Mouse (Mus musculus) myocyte (in vitro differentiated cells): ENCODE results near the gene Ssu72. TPM values are rescaled to one million over a fixed set of nuclear protein-coding genes. Genes with fewer than 3 reads are reported as not detected.

ENCODE experiments used
- H3K27me3 ChIP-seq: one replicate; pipeline ENCODE4 v1.6.1; 2011; ENCODE audit not compliant: control insufficient read depth, insufficient read depth, insufficient read length
- H3K36me3 ChIP-seq: one replicate; pipeline ENCODE4 v1.6.1; 2011; ENCODE audit not compliant: control insufficient read depth, insufficient read depth
- H3K4me2 ChIP-seq: one replicate; pipeline ENCODE4 v1.6.1; 2011; ENCODE audit warnings: low read depth, control low read depth
- H3K4me3 ChIP-seq: one replicate; pipeline ENCODE4 v1.5.1; 2011; ENCODE audit warnings: mild to moderate bottlenecking, control low read depth, moderate library complexity
- H3K79me2 ChIP-seq: one replicate; pipeline ENCODE4 v1.6.1; 2011; ENCODE audit not compliant: control insufficient read depth, insufficient read depth
- H3ac ChIP-seq: one replicate; pipeline ENCODE4 v1.6.1; 2011; ENCODE audit not compliant: control insufficient read depth, insufficient read length
- CEBPB ChIP-seq: IDR thresholded peaks from 2 replicates; pipeline ENCODE4 v1.6.1; 2011; ENCODE audit warnings: mild to moderate bottlenecking, moderate library complexity; ENCODE audit not compliant: poor library complexity, insufficient read depth, severe bottlenecking
- E2F4 ChIP-seq: IDR thresholded peaks from one replicate; pipeline ENCODE4 v1.6.1; 2011; ENCODE audit warnings: mild to moderate bottlenecking, control low read depth, moderate library complexity; ENCODE audit not compliant: insufficient read depth
- MAX ChIP-seq: IDR thresholded peaks from one replicate; pipeline ENCODE4 v1.6.1; 2011; ENCODE audit warnings: low read depth, mild to moderate bottlenecking, control low read depth
- MYOD1 ChIP-seq, 3 experiments: IDR thresholded peaks; one replicate each; pipeline ENCODE4 v1.6.1; 2011; ENCODE audit warnings: control low read depth in 2 of 3, low read depth in 2 of 3, mild to moderate bottlenecking in 2 of 3, moderate library complexity in 1 of 3; ENCODE audit not compliant: insufficient read length in 2 of 3, control insufficient read depth in 1 of 3
- MYOG ChIP-seq, 3 experiments: IDR thresholded peaks; one replicate each; pipeline ENCODE4 v1.6.1; 2011; ENCODE audit warnings: control low read depth in 2 of 3, low read depth in 2 of 3, mild to moderate bottlenecking in 2 of 3; ENCODE audit not compliant: insufficient read length in 2 of 3, control insufficient read depth in 1 of 3, insufficient read depth in 1 of 3
- POLR2A ChIP-seq: IDR thresholded peaks from one replicate; pipeline ENCODE4 v1.6.1; 2011; ENCODE audit warnings: low read depth, mild to moderate bottlenecking, control low read depth, moderate library complexity; ENCODE audit not compliant: insufficient read length
- POLR2AphosphoS2 ChIP-seq: IDR thresholded peaks from one replicate; pipeline ENCODE4 v1.6.1; 2011; ENCODE audit warnings: low read depth, control low read depth; ENCODE audit not compliant: insufficient read length
- REST ChIP-seq: IDR thresholded peaks from one replicate; pipeline ENCODE4 v1.6.1; 2011; ENCODE audit warnings: mild to moderate bottlenecking, control low read depth, moderate library complexity; ENCODE audit not compliant: insufficient read depth, insufficient read length
- SRF ChIP-seq: IDR thresholded peaks from one replicate; pipeline ENCODE4 v1.6.1; 2011; ENCODE audit warnings: low read depth; ENCODE audit not compliant: control insufficient read depth, insufficient read length
- TCF12 ChIP-seq: IDR thresholded peaks from one replicate; pipeline ENCODE4 v1.6.1; 2011; ENCODE audit warnings: mild to moderate bottlenecking, control low read depth; ENCODE audit not compliant: poor library complexity, insufficient read depth, severe bottlenecking
- TCF3 ChIP-seq: IDR thresholded peaks from one replicate; pipeline ENCODE4 v1.6.1; 2011; ENCODE audit warnings: low read depth, control low read depth; ENCODE audit not compliant: insufficient read length
- USF1 ChIP-seq: IDR thresholded peaks from one replicate; pipeline ENCODE4 v1.6.1; 2011; ENCODE audit warnings: low read depth, mild to moderate bottlenecking, control low read depth, moderate library complexity
- polyA plus RNA-seq: library from polyadenylated mRNA; unstranded; fragments of >200 nt; fragmentation: generic; extraction: Trizol; gene quantifications from one replicate; pipeline ENCODE4 v1.2.1, GENCODE M21; 2012; ENCODE audit warnings: missing spikeins

The Ssu72 gene
- polyA plus RNA-seq, 1 experiment = 105 TPM

DNA sequence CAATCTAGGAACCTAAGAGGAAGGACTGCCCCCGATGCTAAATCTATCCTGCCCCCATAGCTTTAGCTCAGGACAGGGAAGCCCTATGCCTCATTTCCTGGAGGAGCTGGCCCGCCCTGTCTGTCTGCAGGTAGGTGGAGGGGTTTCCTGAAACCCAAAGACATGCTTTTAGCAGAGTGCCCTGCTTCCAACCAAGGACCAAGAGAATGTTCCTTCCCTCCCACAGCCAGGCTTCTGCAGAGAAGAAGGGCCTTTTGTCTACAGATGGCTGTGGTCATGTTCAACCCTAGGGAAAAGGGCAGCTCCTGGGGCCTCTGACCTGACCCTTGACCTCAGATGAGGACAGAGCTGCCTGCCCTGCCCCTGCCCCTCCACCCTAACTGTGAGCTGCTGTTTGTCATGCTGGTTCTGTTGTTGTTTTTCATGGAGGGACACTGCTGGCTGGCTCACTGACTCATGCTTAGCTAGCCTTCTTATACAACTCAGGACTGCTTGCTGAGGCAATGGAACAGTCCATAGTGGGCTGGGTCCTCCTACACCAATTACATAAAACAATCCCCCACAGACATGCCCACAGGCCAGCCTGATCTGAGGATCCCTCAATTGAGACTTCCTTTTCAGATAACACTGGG, 72.2 kb downstream of the Ssu72 start:
- Histone ChIP-seq H3K36me3 (no peaks in the 10 kb centered on the region), H3ac (no peak overlapping the region), H3K4me2 (peak overlapping the region; percentile 15)

GRCm38 (mm10) chr4:155777816-155778215, 73.2 kb downstream of the Ssu72 start:
- Histone ChIP-seq H3K27me3 (no peaks in the 10 kb centered on the region), H3K36me3 (no peaks in the 10 kb centered on the region), H3K4me3 (no peak overlapping the region), H3ac (no peak overlapping the region), H3K79me2 (peaks cover 1% of the 10 kb centered on the region), H3K4me2 (no peak overlapping the region)
- TF ChIP-seq POLR2A = no peak
- no peak for TF ChIP-seq TCF12
- TF ChIP-seq POLR2AphosphoS2 = no peak
- no peak for TF ChIP-seq REST
- TF ChIP-seq CEBPB = no peak
- no peak for TF ChIP-seq E2F4
- TF ChIP-seq MYOD1 (IDR thresholded peaks at IDR 0.05; ENCODE audit: control insufficient read depth in 1 of 3, insufficient read length in 2 of 3, low read depth in 2 of 3) = no peak
- TF ChIP-seq MYOG (IDR thresholded peaks at IDR 0.05; ENCODE audit: control insufficient read depth in 1 of 3, insufficient read depth in 1 of 3, insufficient read length in 2 of 3, low read depth in 2 of 3) = no peak
- no peak for TF ChIP-seq MAX
- TF ChIP-seq SRF = no peak
- no peak for TF ChIP-seq USF1

More for the DNA sequence above, 72.2 kb downstream of the Ssu72 start:
- no peak for TF ChIP-seq MYOD1 (IDR thresholded peaks at IDR 0.05; ENCODE audit: control insufficient read depth in 1 of 3, insufficient read length in 2 of 3, low read depth in 2 of 3)
- no peak for TF ChIP-seq USF1
- TF ChIP-seq MAX = no peak
- TF ChIP-seq REST = no peak
- no peak for TF ChIP-seq MYOG (IDR thresholded peaks at IDR 0.05; ENCODE audit: control insufficient read depth in 1 of 3, insufficient read depth in 1 of 3, insufficient read length in 2 of 3, low read depth in 2 of 3)
- TF ChIP-seq TCF12 = no peak
- TF ChIP-seq POLR2AphosphoS2 = no peak
- no peak for TF ChIP-seq E2F4
- TF ChIP-seq POLR2A = no peak
- TF ChIP-seq SRF = no peak
- TF ChIP-seq CEBPB = no peak
- no peak for TF ChIP-seq TCF3
- Histone ChIP-seq H3K79me2 (no peaks in the 10 kb centered on the region), H3K27me3 (no peaks in the 10 kb centered on the region), H3K4me3 (no peak overlapping the region)

DNA sequence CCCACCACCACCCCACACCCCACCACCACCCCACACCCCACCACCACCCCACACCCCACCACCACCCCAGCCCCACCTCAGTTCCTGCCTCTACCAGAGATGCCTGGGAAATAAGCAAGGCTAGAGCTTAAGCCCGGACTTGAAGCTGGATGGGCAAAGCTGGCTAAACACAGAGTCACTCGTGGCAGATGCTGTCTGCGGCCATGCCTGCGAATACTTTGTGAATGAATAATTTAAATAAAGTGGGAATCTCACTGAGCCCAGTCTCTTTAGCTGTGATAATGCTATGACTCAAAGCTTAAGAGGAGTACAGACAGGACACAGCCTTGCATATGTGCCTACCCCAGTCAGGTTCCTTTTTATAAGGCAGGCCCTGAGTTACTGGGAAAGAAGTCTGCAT, 74.9 kb downstream of the Ssu72 start:
- no peaks in the 10 kb centered on the region for H3K36me3 ChIP-seq
- no peak overlapping the region for H3K4me3 ChIP-seq
- TF ChIP-seq TCF12 = no peak
- no peak for TF ChIP-seq REST
- TF ChIP-seq MYOG (IDR thresholded peaks at IDR 0.05; ENCODE audit: control insufficient read depth in 1 of 3, insufficient read depth in 1 of 3, insufficient read length in 2 of 3, low read depth in 2 of 3) = peak in 1 of 3 experiments; percentile 25
- no peak for TF ChIP-seq USF1
- TF ChIP-seq E2F4 = no peak
- peak in 2 of 3 experiments; percentile 40 to 70 for TF ChIP-seq MYOD1 (IDR thresholded peaks at IDR 0.05; ENCODE audit: control insufficient read depth in 1 of 3, insufficient read length in 2 of 3, low read depth in 2 of 3)
- H3K27me3 ChIP-seq = no peaks in the 10 kb centered on the region
- H3K4me2 ChIP-seq = peak overlapping the region; percentile 60
- H3ac ChIP-seq = no peak overlapping the region
- peaks cover 2% of the 10 kb centered on the region for H3K79me2 ChIP-seq

- TF ChIP-seq E2F4 = no peak
- no peak for TF ChIP-seq REST
- peak; percentile 67 to 98 (median 97) for TF ChIP-seq MYOG (IDR thresholded peaks at IDR 0.05; ENCODE audit: control insufficient read depth in 1 of 3, insufficient read depth in 1 of 3, insufficient read length in 2 of 3, low read depth in 2 of 3)
- peak; percentile 16 for TF ChIP-seq TCF3
- TF ChIP-seq MYOD1 (IDR thresholded peaks at IDR 0.05; ENCODE audit: control insufficient read depth in 1 of 3, insufficient read length in 2 of 3, low read depth in 2 of 3) = peak; percentile 85 to 94 (median 91)
- no peak for TF ChIP-seq MAX
- TF ChIP-seq SRF = no peak
- TF ChIP-seq USF1 = no peak
- no peak for TF ChIP-seq CEBPB
- TF ChIP-seq POLR2A = peak; percentile 55
- TF ChIP-seq POLR2AphosphoS2 = no peak
- peak; percentile 97 for TF ChIP-seq TCF12
- H3ac ChIP-seq = no peak overlapping the region
- H3K4me2 ChIP-seq = peak overlapping the region; percentile 73
- H3K36me3 ChIP-seq = no peaks in the 10 kb centered on the region
- no peak overlapping the region for H3K4me3 ChIP-seq
- peaks cover 2% of the 10 kb centered on the region for H3K79me2 ChIP-seq
- no peaks in the 10 kb centered on the region for H3K27me3 ChIP-seq
These were observed 76.3 kb downstream of the Ssu72 start for GRCm38 (mm10) chr4:155780895-155781294.

Other genes with a start within 250 kb of the Ssu72 start
- gene Tmem52, start 235.7 kb upstream of the Ssu72 start, polyA plus RNA-seq = not detected
- gene Gnb1, start 213.4 kb upstream of the Ssu72 start, polyA plus RNA-seq = 265 TPM
- gene Nadk, start 142.4 kb upstream of the Ssu72 start, polyA plus RNA-seq = 83.0 TPM
- 3.7 TPM for gene Slc35e2, start 103.4 kb upstream of the Ssu72 start, polyA plus RNA-seq
- gene Cdk11b, start 79.9 kb upstream of the Ssu72 start, polyA plus RNA-seq = 47.7 TPM
- not detected for gene Gm10563, start 59.4 kb upstream of the Ssu72 start, polyA plus RNA-seq
- gene Mmp23, start 51.4 kb upstream of the Ssu72 start, polyA plus RNA-seq = 1.8 TPM
- gene Mib2, start 35.6 kb upstream of the Ssu72 start, polyA plus RNA-seq = 106 TPM
- gene Fndc10, start 10.5 kb upstream of the Ssu72 start, polyA plus RNA-seq = 8.3 TPM
- 1.2 TPM for gene Tmem240, start 30.0 kb downstream of the Ssu72 start, polyA plus RNA-seq
- 60.9 TPM for gene Atad3a, start 56.3 kb downstream of the Ssu72 start, polyA plus RNA-seq
- 3.2 TPM for gene Vwa1, start 69.9 kb downstream of the Ssu72 start, polyA plus RNA-seq
- 0.97 TPM for gene Tmem88b, start 81.1 kb downstream of the Ssu72 start, polyA plus RNA-seq
- gene Ankrd65, start 85.6 kb downstream of the Ssu72 start, polyA plus RNA-seq = not detected
- 132 TPM for gene Mrpl20, start 98.1 kb downstream of the Ssu72 start, polyA plus RNA-seq
- 24.7 TPM for gene Ccnl2, start 107.7 kb downstream of the Ssu72 start, polyA plus RNA-seq
- gene Aurkaip1, start 126.5 kb downstream of the Ssu72 start, polyA plus RNA-seq = 152 TPM
- 87.5 TPM for gene Mxra8, start 134.9 kb downstream of the Ssu72 start, polyA plus RNA-seq
- 98.4 TPM for gene Dvl1, start 142.6 kb downstream of the Ssu72 start, polyA plus RNA-seq
- 0.17 TPM for gene Tas1r3, start 158.6 kb downstream of the Ssu72 start, polyA plus RNA-seq
- 10.5 TPM for gene Cptp, start 164.6 kb downstream of the Ssu72 start, polyA plus RNA-seq
- gene Ints11, start 164.7 kb downstream of the Ssu72 start, polyA plus RNA-seq = 72.1 TPM
- 19.1 TPM for gene Pusl1, start 187.0 kb downstream of the Ssu72 start, polyA plus RNA-seq
- 22.3 TPM for gene Acap3, start 187.0 kb downstream of the Ssu72 start, polyA plus RNA-seq
- 70.6 TPM for gene Ube2j2, start 239.0 kb downstream of the Ssu72 start, polyA plus RNA-seq